Mouse (Mus musculus) neural tube, embryonic 13.5 days (tissue): Measurements from ENCODE around the gene Gap43. TPM values are rescaled to one million over a fixed set of nuclear protein-coding genes. Genes with fewer than 3 reads are reported as not detected.
A peak's percentile ranks its signal among the peaks of the same experiment; 100 is the strongest.
"Not testable (repeated sequence)": the region's sequence is repeated elsewhere in the genome, so short reads cannot be mapped to it uniquely, and the experiment has no call there.

ENCODE experiments used
- ATAC-seq: fragments of 200-750 bp; cut with Nextera tagmentation; 2 replicates; pipeline ENCODE4 v1.8.0; 2017; ENCODE audit warnings: low read depth, mild to moderate bottlenecking, moderate TSS enrichment, moderate library complexity
- H3K27ac ChIP-seq: fragments of 300-500 bp; sonication (generic); replicated peaks from 2 replicates; pipeline ENCODE4 v1.5.1; 2015; ENCODE audit warnings: moderate library complexity, mild to moderate bottlenecking, inconsistent platforms
- H3K27me3 ChIP-seq: fragments of 300-500 bp; sonication (generic); 2 replicates; pipeline ENCODE4 v1.6.1; 2015; ENCODE audit warnings: mild to moderate bottlenecking, inconsistent platforms
- H3K36me3 ChIP-seq: fragments of 300-500 bp; sonication (generic); 2 replicates; pipeline ENCODE4 v1.6.1; 2015; ENCODE audit warnings: mild to moderate bottlenecking, inconsistent platforms
- H3K4me1 ChIP-seq: fragments of 300-500 bp; sonication (generic); replicated peaks from 2 replicates; pipeline ENCODE4 v1.6.1; 2015; ENCODE audit warnings: inconsistent platforms
- H3K4me2 ChIP-seq: fragments of 300-500 bp; sonication (generic); 2 replicates; pipeline ENCODE4 v1.6.1; 2015; ENCODE audit warnings: inconsistent platforms, mild to moderate bottlenecking, moderate library complexity
- H3K4me3 ChIP-seq: fragments of 300-500 bp; sonication (generic); 2 replicates; pipeline ENCODE4 v1.5.1; 2015; ENCODE audit warnings: mild to moderate bottlenecking, inconsistent platforms
- H3K9ac ChIP-seq: fragments of 300-500 bp; sonication (generic); 2 replicates; pipeline ENCODE4 v1.6.1; 2015; ENCODE audit warnings: moderate library complexity, mild to moderate bottlenecking, inconsistent platforms
- H3K9me3 ChIP-seq: fragments of 300-500 bp; sonication (generic); 2 replicates; pipeline ENCODE4 v1.6.1; 2016; ENCODE audit warnings: inconsistent platforms
- WGBS: fragments of 180-500 bp; shearing (Covaris S2); methylation state at CpG from one replicate; pipeline ENCODE4 v1.1.7; 2015; 5-methylcytosine and 5-hydroxymethylcytosine counted together
- polyA plus RNA-seq: library from polyadenylated mRNA; unstranded; fragments of >200 nt; fragmentation: Nextera tagmentation; extraction: Ambion mirVana; gene quantifications from 2 replicates; pipeline ENCODE4 v1.2.1, GENCODE M21; 2015

Gene Gap43
- 1,023 and 1,039 TPM in 2 replicates for polyA plus RNA-seq

DNA sequence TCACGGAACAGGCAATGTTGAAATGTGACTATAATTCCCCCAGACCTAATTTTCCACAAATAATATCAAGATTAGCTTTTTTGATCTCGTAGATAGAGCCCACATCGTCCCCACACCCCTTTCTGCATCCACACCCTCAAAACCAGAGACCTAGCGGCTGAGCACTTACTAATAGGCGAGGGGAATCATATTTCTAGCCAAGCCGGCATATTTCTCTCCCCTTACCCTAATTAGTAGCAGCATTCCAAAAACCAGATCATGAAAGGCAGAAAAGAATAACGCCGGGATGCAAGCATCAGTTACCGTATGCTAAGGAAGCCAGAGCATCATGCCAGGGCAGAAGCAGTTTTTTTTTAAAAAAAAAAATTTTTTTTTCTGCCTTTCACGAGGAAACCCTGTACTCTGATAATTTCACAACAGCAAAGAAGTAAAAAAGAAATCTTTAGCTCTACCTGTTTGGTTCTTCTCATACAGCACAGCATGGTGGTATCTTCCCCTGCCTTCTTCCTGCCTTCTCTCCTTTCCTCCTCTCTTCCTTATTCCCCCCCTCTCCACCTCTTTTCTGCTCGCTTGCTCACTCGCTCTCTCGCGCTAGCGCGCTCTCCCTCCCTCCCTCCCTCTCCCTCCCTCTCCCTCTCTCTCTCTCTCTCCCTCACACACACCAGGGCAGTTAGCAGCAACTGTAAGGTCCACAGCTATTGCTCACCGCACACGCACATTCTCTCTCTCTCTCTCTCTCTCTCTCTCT is at the start of gene Gap43:
Gene Gap43 (minus strand): TSS at position 631 of the 748 bp plus-strand sequence.
- peak within 1 kb of the TSS; percentile 63 for H3K4me3 ChIP-seq
- peak within 1 kb of the TSS; percentile 89 for H3K27ac ChIP-seq
- under 1% methylated on average over 18 of the region's 18 CpGs for WGBS

DNA sequence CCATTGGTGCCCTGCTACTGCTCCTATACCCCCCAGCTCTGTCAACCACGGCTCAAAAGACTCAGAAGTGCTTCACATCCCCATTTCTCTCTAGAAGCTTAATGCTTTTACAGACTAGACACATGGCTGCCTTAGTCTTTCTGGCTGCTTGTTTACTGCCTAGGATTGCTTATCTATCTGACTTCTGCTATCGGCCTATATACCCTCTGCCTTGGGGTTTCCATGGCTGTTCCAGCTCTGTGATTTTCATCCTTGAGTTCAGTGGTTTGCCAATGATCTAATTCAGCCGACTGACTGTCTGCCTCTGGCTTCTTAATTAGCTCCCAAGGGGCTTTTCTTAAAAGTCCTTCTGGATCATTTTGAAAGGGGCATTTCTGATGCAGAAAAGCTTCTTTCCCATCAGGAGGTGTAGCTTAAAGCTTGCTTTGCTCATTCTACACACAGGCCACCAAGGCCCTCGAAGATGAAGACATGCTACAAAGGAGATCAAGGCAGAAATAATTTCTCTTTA is 40.9 kb upstream of the Gap43 start:
- Histone ChIP-seq H3K9me3 (no peaks in the 10 kb centered on the region), H3K27ac (peak overlapping the region; percentile 55; the same call in 1 of the 2 replicates), H3K9ac (no peak overlapping the region), H3K4me1 (peaks cover 7% of the 10 kb centered on the region), H3K4me2 (no peak overlapping the region), H3K27me3 (no peaks in the 10 kb centered on the region), H3K4me3 (no peak overlapping the region), H3K36me3 (no peaks in the 10 kb centered on the region)
- WGBS: 50% methylated on average over 4 of the region's 4 CpGs
- no peak for ATAC-seq

More for the DNA sequence above, at the start of gene Gap43:
- peak within 1 kb of the TSS; percentile 85 for H3K9ac ChIP-seq
- no peaks in the 10 kb centered on the region for H3K9me3 ChIP-seq
- peaks cover 48% of the 10 kb centered on the region for H3K4me1 ChIP-seq
- peak within 1 kb of the TSS; percentile 64 for H3K4me2 ChIP-seq
- peak; percentile 87 for ATAC-seq
- no peaks in the 10 kb centered on the region for H3K27me3 ChIP-seq
- H3K36me3 ChIP-seq: no peaks in the 10 kb centered on the region

DNA sequence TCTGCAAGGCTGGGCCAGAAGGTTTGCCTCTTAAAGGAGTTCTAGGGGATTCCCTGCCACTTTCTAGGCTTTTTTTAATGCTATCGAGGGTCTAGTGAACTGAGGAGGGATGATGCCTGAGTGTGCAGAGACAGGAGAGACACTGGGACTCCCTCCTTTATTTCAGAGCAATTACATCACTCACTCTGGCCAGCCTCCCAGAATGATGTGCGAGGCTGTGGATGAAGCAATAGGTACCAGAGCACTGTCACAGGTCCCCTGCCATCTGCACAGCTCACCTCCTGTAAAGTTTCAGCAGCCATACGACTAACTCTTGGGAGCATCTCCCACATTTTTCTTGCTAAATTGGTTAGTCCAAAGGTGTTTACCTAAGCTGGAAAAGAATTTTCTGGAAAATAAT is 40.2 kb upstream of the Gap43 start:
- H3K27ac ChIP-seq: no peak overlapping the region
- 54% methylated on average over 3 of the region's 3 CpGs for WGBS
- no peaks in the 10 kb centered on the region for H3K27me3 ChIP-seq
- H3K4me3 ChIP-seq: no peak overlapping the region
- H3K9me3 ChIP-seq: no peaks in the 10 kb centered on the region
- no peak overlapping the region for H3K9ac ChIP-seq
- no peak for ATAC-seq
- H3K36me3 ChIP-seq: no peaks in the 10 kb centered on the region
- no peak overlapping the region for H3K4me2 ChIP-seq
- H3K4me1 ChIP-seq: peaks cover 7% of the 10 kb centered on the region

DNA sequence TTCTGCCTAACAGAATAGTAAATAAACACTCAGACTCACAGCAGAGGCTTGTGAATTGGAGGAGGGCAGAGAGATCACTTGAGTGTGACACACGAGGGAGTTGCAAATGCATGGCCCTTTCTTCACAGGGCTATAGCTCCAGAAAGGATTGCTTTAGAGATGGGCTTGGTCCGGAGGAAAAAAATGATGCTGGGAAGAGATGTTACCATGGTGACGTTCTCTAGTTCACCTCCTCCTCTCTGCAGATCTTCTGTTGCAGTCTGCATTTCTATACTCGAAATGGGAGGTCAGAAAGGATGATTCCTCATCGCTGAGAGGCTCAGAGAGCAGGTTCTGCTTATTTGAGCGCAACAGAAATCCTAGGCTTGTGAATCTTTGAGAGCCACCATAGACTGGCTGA is 29.7 kb upstream of the Gap43 start:
- no peaks in the 10 kb centered on the region for H3K9me3 ChIP-seq
- peak overlapping the region; percentile 54; the same call in 1 of the 2 replicates for H3K27ac ChIP-seq
- H3K36me3 ChIP-seq: no peaks in the 10 kb centered on the region
- no peak overlapping the region for H3K4me2 ChIP-seq
- ATAC-seq: no peak
- no peak overlapping the region for H3K4me3 ChIP-seq
- H3K4me1 ChIP-seq: 0 out of 2 replicates have a peak, but pooled peaks cover 6% of the 10 kb centered on the region
- no peak overlapping the region for H3K9ac ChIP-seq
- WGBS: 63% methylated on average over 6 of the region's 6 CpGs
- H3K27me3 ChIP-seq: no peaks in the 10 kb centered on the region

DNA sequence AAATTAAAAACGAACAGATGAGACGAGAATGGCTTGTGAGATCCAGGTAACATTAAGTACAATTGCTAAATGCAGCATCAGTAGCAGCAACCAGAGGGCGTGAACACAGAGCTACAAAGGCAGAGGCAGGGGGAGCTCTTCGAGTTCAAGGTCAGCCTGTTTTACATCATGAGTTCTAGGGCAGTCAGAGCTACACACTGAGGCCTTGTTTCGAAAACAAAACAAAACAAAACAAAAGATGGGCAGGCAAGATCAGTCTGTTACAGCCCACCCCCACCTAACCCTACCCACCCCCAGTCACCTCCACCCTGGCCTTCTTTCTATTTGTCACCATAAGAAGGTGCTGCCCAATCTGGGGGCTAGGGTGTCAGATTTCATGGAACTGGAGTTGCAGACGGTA is 28.9 kb upstream of the Gap43 start:
- Histone ChIP-seq H3K4me3 (no peak overlapping the region), H3K9me3 (no peaks in the 10 kb centered on the region), H3K27me3 (no peaks in the 10 kb centered on the region), H3K9ac (no peak overlapping the region), H3K4me1 (0 out of 2 replicates have a peak, but pooled peaks cover 6% of the 10 kb centered on the region), H3K27ac (no peak overlapping the region), H3K36me3 (no peaks in the 10 kb centered on the region), H3K4me2 (no peak overlapping the region)
- ATAC-seq: no peak
- WGBS: 79% methylated on average over 6 of the region's 6 CpGs

DNA sequence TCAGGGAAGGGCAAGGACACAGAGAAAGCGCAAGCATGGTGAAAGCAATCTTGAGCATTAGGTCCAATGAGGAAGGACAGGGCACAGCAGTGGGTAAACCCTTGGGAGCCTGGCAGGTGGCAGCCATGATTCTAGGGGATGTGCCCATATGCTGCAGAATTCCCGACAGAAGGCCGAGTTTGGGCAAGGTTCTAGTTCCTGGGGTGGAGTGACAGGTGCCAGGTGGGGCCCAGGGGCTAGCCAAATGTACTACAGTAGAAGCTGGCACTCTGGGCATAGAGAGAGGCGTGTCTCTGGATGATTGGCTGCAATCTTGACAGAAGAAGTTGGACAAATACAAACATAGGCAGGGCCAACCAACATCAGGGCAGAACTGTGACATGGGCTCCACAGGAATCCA is 19.6 kb upstream of the Gap43 start:
- no peak for ATAC-seq
- Histone ChIP-seq H3K27me3 (no peaks in the 10 kb centered on the region), H3K4me1 (no peaks in the 10 kb centered on the region), H3K36me3 (no peaks in the 10 kb centered on the region), H3K4me3 (no peak overlapping the region), H3K9ac (no peak overlapping the region), H3K27ac (no peak overlapping the region), H3K9me3 (no peaks in the 10 kb centered on the region), H3K4me2 (no peak overlapping the region)
- 87% methylated on average over 4 of the region's 4 CpGs for WGBS

DNA sequence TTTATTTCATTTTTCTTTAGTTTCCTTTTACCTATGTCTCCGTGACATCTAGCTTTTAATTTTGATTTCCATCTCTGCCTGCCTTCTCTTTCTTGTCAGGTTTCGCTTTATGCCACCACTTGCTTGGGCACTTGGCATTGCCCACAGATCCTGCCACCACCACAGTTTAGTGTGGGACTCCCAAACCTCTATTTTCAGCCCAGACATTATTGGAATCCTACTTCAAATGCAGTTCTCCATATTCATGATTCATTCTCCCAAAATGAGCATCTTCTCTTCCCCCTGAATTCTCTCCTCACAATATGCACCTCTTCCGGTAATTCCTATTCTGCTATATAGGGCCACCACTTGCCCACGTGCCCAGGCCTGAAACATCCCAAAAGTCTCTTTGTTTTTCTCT is 17.6 kb upstream of the Gap43 start:
- Histone ChIP-seq H3K27me3 (no peaks in the 10 kb centered on the region), H3K27ac (no peak overlapping the region), H3K4me3 (no peak overlapping the region), H3K4me1 (no peaks in the 10 kb centered on the region), H3K9me3 (no peaks in the 10 kb centered on the region), H3K36me3 (no peaks in the 10 kb centered on the region), H3K9ac (no peak overlapping the region), H3K4me2 (no peak overlapping the region)
- ATAC-seq: no peak
- WGBS: 94% methylated on average over 4 of the region's 4 CpGs

DNA sequence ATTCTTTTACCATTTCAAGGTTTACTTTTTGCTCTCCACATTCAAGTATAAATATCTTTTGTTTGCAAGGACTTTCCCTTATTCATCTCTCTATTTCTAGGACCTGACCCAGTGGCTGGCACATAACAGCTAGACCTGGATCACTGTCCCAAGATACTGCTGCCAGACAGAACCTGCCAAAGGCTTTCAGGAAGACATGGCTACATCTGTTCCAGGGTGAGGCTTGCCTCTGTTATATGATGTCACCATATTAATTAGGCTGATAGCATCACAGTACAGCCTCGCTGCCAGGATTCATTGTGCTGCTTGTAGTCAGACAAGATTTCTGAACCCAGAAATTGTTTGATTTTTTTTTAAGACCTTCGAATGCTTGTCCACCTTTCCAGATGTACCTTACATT is 9.6 kb upstream of the Gap43 start:
- H3K36me3 ChIP-seq: no peaks in the 10 kb centered on the region
- no peaks in the 10 kb centered on the region for H3K9me3 ChIP-seq
- ATAC-seq: no peak
- H3K27me3 ChIP-seq: no peaks in the 10 kb centered on the region
- H3K9ac ChIP-seq: no peak overlapping the region
- H3K4me2 ChIP-seq: no peak overlapping the region
- no peak overlapping the region for H3K27ac ChIP-seq
- no peak overlapping the region for H3K4me3 ChIP-seq
- WGBS: 89% methylated on average over 2 of the region's 2 CpGs
- H3K4me1 ChIP-seq: no peaks in the 10 kb centered on the region

DNA sequence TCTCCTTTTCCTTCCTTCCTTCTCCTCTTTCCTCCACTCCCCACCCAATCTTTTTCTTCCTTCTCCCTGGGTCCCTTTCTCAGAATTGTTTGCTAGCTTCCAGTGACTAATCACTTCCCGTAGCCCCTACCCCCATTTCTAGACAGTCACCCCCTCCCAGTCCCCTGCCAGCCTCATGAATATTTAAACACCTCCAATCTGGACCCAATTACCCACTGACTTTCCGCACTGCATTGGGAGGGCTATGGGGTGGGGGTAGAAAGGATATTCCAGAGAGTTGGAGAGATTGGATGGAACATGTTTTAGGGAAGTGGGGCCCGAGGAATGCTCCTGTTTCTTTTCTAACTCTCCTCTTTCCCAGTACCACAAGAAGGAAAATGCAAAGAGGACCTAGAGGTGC is 414 bp upstream of the Gap43 start:
- not testable (repeated sequence) for H3K9me3 ChIP-seq, H3K9ac ChIP-seq, H3K27me3 ChIP-seq, H3K36me3 ChIP-seq
- peak overlapping the region; percentile 89 for H3K27ac ChIP-seq
- ATAC-seq: peak; percentile 52
- H3K4me2 ChIP-seq: peak overlapping the region; percentile 64
- WGBS: 10% methylated on average over 2 of the region's 3 CpGs
- peak overlapping the region; percentile 63 for H3K4me3 ChIP-seq
- peaks cover 41% of the 10 kb centered on the region for H3K4me1 ChIP-seq

DNA sequence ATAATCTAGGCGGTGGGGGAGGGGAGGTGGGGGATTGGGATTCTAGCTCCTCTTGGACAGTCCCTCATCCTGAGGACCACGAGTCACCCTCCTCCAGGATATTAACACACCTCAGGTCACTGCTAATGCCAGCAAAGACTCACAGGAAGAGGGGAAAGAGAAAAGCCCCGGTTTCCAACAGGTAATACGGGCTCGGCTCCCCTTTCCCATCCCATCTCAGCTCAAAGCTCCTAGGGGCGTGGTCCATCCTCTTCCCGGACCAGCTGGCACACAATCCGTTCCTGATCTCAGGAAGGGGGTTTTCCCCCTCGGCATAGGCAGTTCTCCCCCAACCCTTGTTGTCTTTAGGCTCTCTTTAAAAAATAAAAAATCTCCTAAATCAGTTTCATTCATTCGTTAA is 939 bp downstream of the Gap43 start:
- Histone ChIP-seq H3K9ac (peak overlapping the region; percentile 85), H3K27me3 (no peaks in the 10 kb centered on the region), H3K4me2 (peak overlapping the region; percentile 64), H3K4me3 (peak overlapping the region; percentile 63), H3K36me3 (no peaks in the 10 kb centered on the region), H3K4me1 (peaks cover 50% of the 10 kb centered on the region), H3K27ac (peak overlapping the region; percentile 89), H3K9me3 (no peaks in the 10 kb centered on the region)
- ATAC-seq: no peak
- WGBS: 0% methylated on average over 10 of the region's 10 CpGs

DNA sequence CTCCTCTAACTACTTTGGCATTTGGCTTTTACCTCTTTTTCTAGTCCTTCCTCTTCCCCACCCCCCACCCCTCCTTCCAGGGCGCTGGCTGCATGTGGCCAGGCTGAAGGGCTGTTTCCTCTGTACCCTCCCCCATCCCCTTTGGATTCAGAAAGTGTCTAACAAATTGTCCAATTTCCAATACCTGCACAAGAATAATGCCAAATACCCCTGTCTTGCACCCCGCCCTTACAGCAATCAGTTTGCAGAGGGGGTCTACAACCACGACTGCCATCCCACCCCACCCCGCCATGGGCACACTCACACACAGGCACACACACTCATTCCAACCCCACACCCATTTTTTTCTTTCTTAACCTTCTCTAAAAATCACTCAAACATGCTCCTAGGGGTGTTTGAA is 1.5 kb downstream of the Gap43 start:
- H3K9ac ChIP-seq: peak overlapping the region; percentile 85
- H3K4me3 ChIP-seq: peak overlapping the region; percentile 63
- peak overlapping the region; percentile 64 for H3K4me2 ChIP-seq
- peak overlapping the region; percentile 89 for H3K27ac ChIP-seq
- ATAC-seq: no peak
- WGBS: 10% methylated on average over 4 of the region's 4 CpGs
- no peaks in the 10 kb centered on the region for H3K9me3 ChIP-seq
- no peaks in the 10 kb centered on the region for H3K36me3 ChIP-seq
- no peaks in the 10 kb centered on the region for H3K27me3 ChIP-seq
- H3K4me1 ChIP-seq: peaks cover 50% of the 10 kb centered on the region

DNA sequence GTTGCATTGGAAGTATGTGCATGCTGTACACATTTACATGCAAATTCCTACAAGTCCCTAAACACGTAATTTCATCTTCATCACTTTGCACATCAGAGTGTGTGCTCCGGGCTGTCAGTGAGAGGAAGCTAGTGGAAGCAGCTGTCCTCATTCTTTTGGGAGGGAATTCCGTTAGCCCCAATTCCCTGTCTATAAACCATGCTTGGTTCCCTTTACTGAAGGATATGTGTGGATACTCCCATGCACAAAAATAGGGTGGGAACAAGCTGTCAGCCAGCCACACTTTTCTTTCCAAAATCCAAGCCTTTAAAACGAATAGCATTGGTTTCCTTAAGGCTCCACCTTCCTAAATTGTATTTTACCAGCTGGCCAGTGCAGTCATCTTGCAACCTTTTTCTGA is 2.1 kb downstream of the Gap43 start:
- H3K9ac ChIP-seq: peak overlapping the region; percentile 85
- WGBS: 14% methylated on average over 4 of the region's 4 CpGs

More for the DNA sequence above, 2.1 kb downstream of the Gap43 start:
- H3K4me3 ChIP-seq: peak overlapping the region; percentile 63
- peak overlapping the region; percentile 89 for H3K27ac ChIP-seq
- H3K4me1 ChIP-seq: peaks cover 50% of the 10 kb centered on the region
- no peaks in the 10 kb centered on the region for H3K36me3 ChIP-seq
- H3K4me2 ChIP-seq: peak overlapping the region; percentile 64
- no peak for ATAC-seq
- H3K27me3 ChIP-seq: no peaks in the 10 kb centered on the region
- no peaks in the 10 kb centered on the region for H3K9me3 ChIP-seq
